Comparison of ENCODE assay signal across 27 mouse cellular contexts in genomic region chr2:35417231-35417630, GRCm38 (mm10). TPM values are rescaled to one million over a fixed set of nuclear protein-coding genes. Genes with fewer than 3 reads are reported as not detected.
DNase-seq lines count a peak whose midpoint lies in the region; ATAC-seq and TF ChIP-seq lines count a peak whose summit lies in the region.
"Had no signal": no experiment of that assay in that cellular context is flagged by ENCODE, and none has a peak within 500 bp of the region (broad histone marks: within the 10 kb centered on the region; RNA-seq: fewer than 3 reads in every experiment).

No protein-coding gene starts in this region.

- H3K27ac ChIP-seq in liver, embryonic 13.5 days, result peak overlapping the region; percentile 45
- H3K27ac ChIP-seq: embryonic facial prominence, embryonic 10.5 days; forebrain, embryonic 13.5 days; heart, adult 2 months had no signal

- peaks cover 11% of the 10 kb centered on the region; the same call in 1 of the 2 replicates for H3K9me3 ChIP-seq in megakaryocyte, embryonic 14.5 days
- peaks cover 8% of the 10 kb centered on the region for H3K9me3 ChIP-seq in G1E (replicated peaks)
- no peaks in the 10 kb centered on the region for H3K9me3 ChIP-seq in liver, embryonic 13.5 days (replicated peaks)
- H3K9me3 ChIP-seq: forebrain, embryonic 13.5 days had no signal

- H3K36me3 ChIP-seq in megakaryocyte, embryonic 14.5 days (replicated peaks; ENCODE audit: low read length), result peaks cover 99% of the 10 kb centered on the region
- peaks cover 85% of the 10 kb centered on the region for H3K36me3 ChIP-seq in G1E (replicated peaks)
- H3K36me3 ChIP-seq in liver, embryonic 13.5 days, result peaks cover 42% of the 10 kb centered on the region

- H3K4me1 ChIP-seq in megakaryocyte, embryonic 14.5 days, result peaks cover 94% of the 10 kb centered on the region
- H3K4me1 ChIP-seq in G1E (ENCODE audit: insufficient read depth, low read depth, low read length), result peaks cover 51% of the 10 kb centered on the region
- peaks cover 66% of the 10 kb centered on the region for H3K4me1 ChIP-seq in liver, embryonic 13.5 days (replicated peaks)
- H3K4me1 ChIP-seq: forebrain, embryonic 13.5 days had no signal

- no peak for DNase-seq in G1E (ENCODE audit: low spot score)
- no peak for DNase-seq in liver, embryonic 13.5 days
- no peak for DNase-seq in neural tube, embryonic 10.5 days (ENCODE audit: extremely low spot score, low spot score)
- DNase-seq in lung, postnatal 36 days, result no peak
- DNase-seq: adrenal gland, postnatal 14 days; cerebellum, adult 11-12 months; cerebellum, adult 9-10 months; cerebellum, postnatal 36 days; forebrain, postnatal 0 days; gastrocnemius, postnatal 10 days; heart, adult 2 months had no signal

- ATAC-seq in megakaryocyte, adult 5-6 weeks (ENCODE audit: poor library complexity, severe bottlenecking), result no peak
- 0 out of 2 replicates have a peak, but pooled peaks have one; percentile 29 for ATAC-seq in G1E (ENCODE audit: extremely low read depth, insufficient number of reproducible peaks, low FRiP score, poor library complexity, severe bottlenecking)
- ATAC-seq in common myeloid progenitor, adult 5-6 weeks (replicated peaks; ENCODE audit: low read depth, poor library complexity, severe bottlenecking), result peak; percentile 33
- no peak for ATAC-seq in liver, embryonic 13.5 days (ENCODE audit: low read depth)
- ATAC-seq: forebrain, embryonic 13.5 days; forebrain, postnatal 0 days; hindbrain, embryonic 16.5 days; inflammation-experienced regulatory T-cells, adult 6 months; Patski had no signal

- TF ChIP-seq CTCF in G1E (IDR thresholded peaks at IDR 0.05; ENCODE audit: low read depth, low read length), result no peak

- H3K9ac ChIP-seq in liver, embryonic 13.5 days, result peak overlapping the region; percentile 23; the same call in 1 of the 2 replicates
- H3K9ac ChIP-seq: forebrain, embryonic 13.5 days; forebrain, postnatal 0 days had no signal

- WGBS in liver, embryonic 13.5 days (ENCODE audit: insufficient replicate concordance), result 13% methylated on average over 1 of the region's 1 CpGs

- H3K4me3 ChIP-seq in megakaryocyte, embryonic 14.5 days (replicated peaks), result peak overlapping the region; percentile 66
- H3K4me3 ChIP-seq in G1E (ENCODE audit: low read depth, low read length), result no peak overlapping the region
- no peak overlapping the region for H3K4me3 ChIP-seq in liver, embryonic 13.5 days (replicated peaks)
- H3K4me3 ChIP-seq: embryonic facial prominence, embryonic 10.5 days; forebrain, embryonic 13.5 days; heart, adult 2 months had no signal

- H3K4me2 ChIP-seq in liver, embryonic 13.5 days, result no peak overlapping the region
- H3K4me2 ChIP-seq: forebrain, embryonic 13.5 days; heart, embryonic 11.5 days had no signal

- no peaks in the 10 kb centered on the region for H3K27me3 ChIP-seq in megakaryocyte, embryonic 14.5 days (replicated peaks)
- H3K27me3 ChIP-seq in G1E (ENCODE audit: insufficient read depth, low read length), result no peaks in the 10 kb centered on the region
- no peaks in the 10 kb centered on the region for H3K27me3 ChIP-seq in liver, embryonic 13.5 days
- H3K27me3 ChIP-seq: forebrain, embryonic 13.5 days; Patski had no signal

RNA-seq across cellular contexts. Expression of gene 4930402F06Rik, which starts 20.3 kb away (rescaled TPM):
- polyA plus RNA-seq in megakaryocyte, embryonic 14.5 days (2012; ENCODE audit: insufficient read depth, low replicate concordance), result not detected in 2 replicates
- not detected in 2 replicates for total RNA-seq in megakaryocyte, adult 5-6 weeks (2015)
- not detected in 2 replicates for total RNA-seq in megakaryocyte, adult 5-6 weeks (2017)
- total RNA-seq in G1E (2014; fragmentation: Nextera tagmentation) (not detected in 2 replicates), G1E (2017) (0.12 TPM in 1 of 2 replicates, not detected in the other)
- polyA plus RNA-seq in G1E (2012), result not detected in 2 replicates
- not detected in 2 replicates for total RNA-seq in common myeloid progenitor, adult 5-6 weeks (2017)
- polyA plus RNA-seq in liver, embryonic 13.5 days (2015; fragmentation: Nextera tagmentation; extraction: Ambion mirVana), result not detected in 2 replicates
- total RNA-seq: adrenal gland, adult 18-20 months; adrenal gland, postnatal 14 days; forebrain, postnatal 0 days; gastrocnemius, postnatal 10 days; gastrocnemius, postnatal 4 days; heart, adult 2 months; heart, postnatal 25 days had no signal
- polyA plus RNA-seq: activated CD4-positive, CD25-positive, alpha-beta regulatory T cell, adult 4 months; embryonic facial prominence, embryonic 10.5 days; embryonic facial prominence, embryonic 14.5 days; forebrain, embryonic 13.5 days; forebrain, postnatal 0 days; heart, adult 2 months; heart, embryonic 11.5 days; heart, embryonic 16.5 days; hindbrain, embryonic 11.5 days; hindbrain, embryonic 16.5 days; inflammation-experienced regulatory T-cells, adult 6 months; Patski had no signal

RNA-seq across cellular contexts. Expression of gene Ggta1, which starts 45.8 kb away (rescaled TPM):
- 1.9 and 6.5 TPM in 2 replicates for polyA plus RNA-seq in megakaryocyte, embryonic 14.5 days (2012; ENCODE audit: insufficient read depth, low replicate concordance)
- total RNA-seq in megakaryocyte, adult 5-6 weeks (2015), result 41.7 and 51.1 TPM in 2 replicates
- 68.3 and 71.2 TPM in 2 replicates for total RNA-seq in megakaryocyte, adult 5-6 weeks (2017)
- total RNA-seq in G1E (2014; fragmentation: Nextera tagmentation) (52.1 and 58.2 TPM in 2 replicates), G1E (2017) (22.2 and 27.2 TPM in 2 replicates)
- 10.7 and 13.2 TPM in 2 replicates for polyA plus RNA-seq in G1E (2012)
- total RNA-seq in common myeloid progenitor, adult 5-6 weeks (2017), result 64.2 and 72.5 TPM in 2 replicates
- polyA plus RNA-seq in liver, embryonic 13.5 days (2015; fragmentation: Nextera tagmentation; extraction: Ambion mirVana), result 7.8 and 9.4 TPM in 2 replicates

RNA-seq across cellular contexts. Expression of gene 4930568D16Rik, which starts 49.7 kb away (rescaled TPM):
- not detected in 2 replicates for polyA plus RNA-seq in megakaryocyte, embryonic 14.5 days (2012; ENCODE audit: insufficient read depth, low replicate concordance)
- not detected in 2 replicates for total RNA-seq in megakaryocyte, adult 5-6 weeks (2015)
- total RNA-seq in megakaryocyte, adult 5-6 weeks (2017), result not detected in 2 replicates
- total RNA-seq in G1E (2014; fragmentation: Nextera tagmentation) (not detected in 2 replicates), G1E (2017) (0.11 TPM in 1 of 2 replicates, not detected in the other)
- polyA plus RNA-seq in G1E (2012), result not detected in 2 replicates
- total RNA-seq in common myeloid progenitor, adult 5-6 weeks (2017), result not detected in 2 replicates
- polyA plus RNA-seq in liver, embryonic 13.5 days (2015; fragmentation: Nextera tagmentation; extraction: Ambion mirVana), result not detected in 2 replicates
- total RNA-seq: adrenal gland, adult 18-20 months; adrenal gland, postnatal 14 days; forebrain, postnatal 0 days; gastrocnemius, postnatal 10 days; gastrocnemius, postnatal 4 days; heart, adult 2 months; heart, postnatal 25 days had no signal
- polyA plus RNA-seq: activated CD4-positive, CD25-positive, alpha-beta regulatory T cell, adult 4 months; embryonic facial prominence, embryonic 10.5 days; embryonic facial prominence, embryonic 14.5 days; forebrain, embryonic 13.5 days; forebrain, postnatal 0 days; heart, adult 2 months; heart, embryonic 11.5 days; heart, embryonic 16.5 days; hindbrain, embryonic 11.5 days; hindbrain, embryonic 16.5 days; inflammation-experienced regulatory T-cells, adult 6 months; Patski had no signal

Comparison
In these comparisons a context has a peak if more than half of its experiments do, and no peak if none do; other contexts are left out.
1. ATAC-seq: peak in G1E (single experiment) and common myeloid progenitor, adult 5-6 weeks (single experiment); none in megakaryocyte, adult 5-6 weeks (single experiment) and liver, embryonic 13.5 days (single experiment).